Mouse (Mus musculus): ENCODE results near the gene Ttc36. TPM values are rescaled to one million over a fixed set of nuclear protein-coding genes. Genes with fewer than 3 reads are reported as not detected.

Gene Ttc36
- not detected in 2 replicates for polyA plus RNA-seq (2016; fragmentation: Nextera tagmentation; extraction: Ambion mirVana)

- no peaks in the 10 kb centered on the region for H3K9me3 ChIP-seq
- peaks cover 35% of the 10 kb centered on the region for H3K36me3 ChIP-seq (replicated peaks)
- 74% methylated on average over 4 of the region's 4 CpGs for WGBS
- peaks cover 27% of the 10 kb centered on the region for H3K4me1 ChIP-seq
- no peak for DNase-seq (ENCODE audit: extremely low spot score, low spot score)
- no peak within 1 kb of the TSS for H3K4me3 ChIP-seq
- no peak within 1 kb of the TSS for H3K27ac ChIP-seq
- H3K27me3 ChIP-seq (ENCODE audit: poor library complexity, severe bottlenecking) = peaks cover 42% of the 10 kb centered on the region
Observed at GRCm38 (mm10) chr9:44802808-44803450, at the start of gene Ttc36. TSS of gene Ttc36 (minus strand) at chr9:44803072.

- peaks cover 97% of the 10 kb centered on the region for H3K36me3 ChIP-seq (replicated peaks)
- 90% methylated on average over 6 of the region's 6 CpGs for WGBS
- H3K27ac ChIP-seq = no peak overlapping the region
- H3K4me3 ChIP-seq = no peak overlapping the region
- no peaks in the 10 kb centered on the region for H3K27me3 ChIP-seq (ENCODE audit: poor library complexity, severe bottlenecking)
- no peaks in the 10 kb centered on the region for H3K9me3 ChIP-seq
- DNase-seq (ENCODE audit: extremely low spot score, low spot score) = no peak
- H3K4me1 ChIP-seq = no peaks in the 10 kb centered on the region
Observed at GRCm38 (mm10) chr9:44847446-44847845, 44.6 kb upstream of the Ttc36 start.

- peaks cover 97% of the 10 kb centered on the region for H3K36me3 ChIP-seq (replicated peaks)
Observed at GRCm38 (mm10) chr9:44841241-44841640, 38.4 kb upstream of the Ttc36 start.

GRCm38 (mm10) chr9:44836439-44836838 lies 33.6 kb upstream of the Ttc36 start:
- Histone ChIP-seq H3K27ac (no peak overlapping the region), H3K27me3 (ENCODE audit: poor library complexity, severe bottlenecking) (no peaks in the 10 kb centered on the region), H3K9me3 (no peaks in the 10 kb centered on the region), H3K4me3 (no peak overlapping the region), H3K4me1 (no peaks in the 10 kb centered on the region), H3K36me3 (replicated peaks) (peaks cover 97% of the 10 kb centered on the region)
- WGBS = 58% methylated on average over 7 of the region's 7 CpGs
- peak; percentile 68 for DNase-seq (ENCODE audit: extremely low spot score, low spot score)

More at GRCm38 (mm10) chr9:44841241-44841640, 38.4 kb upstream of the Ttc36 start:
- Histone ChIP-seq H3K27ac (no peak overlapping the region), H3K9me3 (no peaks in the 10 kb centered on the region), H3K27me3 (ENCODE audit: poor library complexity, severe bottlenecking) (no peaks in the 10 kb centered on the region), H3K4me3 (no peak overlapping the region), H3K4me1 (no peaks in the 10 kb centered on the region)
- no peak for DNase-seq (ENCODE audit: extremely low spot score, low spot score)
- WGBS = 94% methylated on average over 10 of the region's 10 CpGs

GRCm38 (mm10) chr9:44832356-44832755 lies 29.5 kb upstream of the Ttc36 start:
- peaks cover 97% of the 10 kb centered on the region for H3K36me3 ChIP-seq (replicated peaks)
- WGBS = 96% methylated on average over 4 of the region's 4 CpGs

GRCm38 (mm10) chr9:44830506-44830905 lies 27.6 kb upstream of the Ttc36 start:
- WGBS = 88% methylated on average over 2 of the region's 2 CpGs
- H3K27ac ChIP-seq = no peak overlapping the region
- no peaks in the 10 kb centered on the region for H3K4me1 ChIP-seq
- H3K9me3 ChIP-seq = no peaks in the 10 kb centered on the region
- DNase-seq (ENCODE audit: extremely low spot score, low spot score) = no peak
- no peak overlapping the region for H3K4me3 ChIP-seq
- H3K36me3 ChIP-seq (replicated peaks) = peaks cover 99% of the 10 kb centered on the region
- no peaks in the 10 kb centered on the region for H3K27me3 ChIP-seq (ENCODE audit: poor library complexity, severe bottlenecking)

More at GRCm38 (mm10) chr9:44832356-44832755, 29.5 kb upstream of the Ttc36 start:
- Histone ChIP-seq H3K27ac (no peak overlapping the region), H3K4me1 (no peaks in the 10 kb centered on the region), H3K27me3 (ENCODE audit: poor library complexity, severe bottlenecking) (no peaks in the 10 kb centered on the region), H3K9me3 (no peaks in the 10 kb centered on the region), H3K4me3 (no peak overlapping the region)
- DNase-seq (ENCODE audit: extremely low spot score, low spot score) = no peak

- Histone ChIP-seq H3K36me3 (replicated peaks) (peaks cover 99% of the 10 kb centered on the region), H3K9me3 (no peaks in the 10 kb centered on the region), H3K4me1 (no peaks in the 10 kb centered on the region), H3K27ac (no peak overlapping the region), H3K4me3 (no peak overlapping the region), H3K27me3 (ENCODE audit: poor library complexity, severe bottlenecking) (no peaks in the 10 kb centered on the region)
- DNase-seq (ENCODE audit: extremely low spot score, low spot score) = no peak
- 97% methylated on average over 11 of the region's 11 CpGs for WGBS
Observed at GRCm38 (mm10) chr9:44828944-44829343, 26.1 kb upstream of the Ttc36 start.

- no peaks in the 10 kb centered on the region for H3K4me1 ChIP-seq
- H3K36me3 ChIP-seq (replicated peaks) = peaks cover 99% of the 10 kb centered on the region
- H3K27me3 ChIP-seq (ENCODE audit: poor library complexity, severe bottlenecking) = no peaks in the 10 kb centered on the region
- DNase-seq (ENCODE audit: extremely low spot score, low spot score) = no peak
- H3K9me3 ChIP-seq = no peaks in the 10 kb centered on the region
- H3K4me3 ChIP-seq = no peak overlapping the region
- 83% methylated on average over 7 of the region's 7 CpGs for WGBS
- H3K27ac ChIP-seq = no peak overlapping the region
Observed at GRCm38 (mm10) chr9:44826660-44827059, 23.8 kb upstream of the Ttc36 start.

- no peaks in the 10 kb centered on the region for H3K4me1 ChIP-seq
- H3K4me3 ChIP-seq = no peak overlapping the region
- no peaks in the 10 kb centered on the region for H3K27me3 ChIP-seq (ENCODE audit: poor library complexity, severe bottlenecking)
- no peak for DNase-seq (ENCODE audit: extremely low spot score, low spot score)
- no peak overlapping the region for H3K27ac ChIP-seq
- 93% methylated on average over 15 of the region's 15 CpGs for WGBS
- H3K36me3 ChIP-seq (replicated peaks) = peaks cover 100% of the 10 kb centered on the region
- H3K9me3 ChIP-seq = no peaks in the 10 kb centered on the region
Observed at GRCm38 (mm10) chr9:44819920-44820827, 17.3 kb upstream of the Ttc36 start.

GRCm38 (mm10) chr9:44817522-44817921 lies 14.7 kb upstream of the Ttc36 start:
- no peaks in the 10 kb centered on the region for H3K9me3 ChIP-seq
- peaks cover 100% of the 10 kb centered on the region for H3K36me3 ChIP-seq (replicated peaks)
- no peaks in the 10 kb centered on the region for H3K27me3 ChIP-seq (ENCODE audit: poor library complexity, severe bottlenecking)
- no peak for DNase-seq (ENCODE audit: extremely low spot score, low spot score)
- no peak overlapping the region for H3K4me3 ChIP-seq
- no peaks in the 10 kb centered on the region for H3K4me1 ChIP-seq
- no peak overlapping the region for H3K27ac ChIP-seq
- 89% methylated on average over 5 of the region's 5 CpGs for WGBS

- WGBS = 95% methylated on average over 8 of the region's 8 CpGs
- H3K4me3 ChIP-seq = no peak overlapping the region
- peaks cover 100% of the 10 kb centered on the region for H3K36me3 ChIP-seq (replicated peaks)
- no peak for DNase-seq (ENCODE audit: extremely low spot score, low spot score)
- no peaks in the 10 kb centered on the region for H3K27me3 ChIP-seq (ENCODE audit: poor library complexity, severe bottlenecking)
- H3K4me1 ChIP-seq = no peaks in the 10 kb centered on the region
- no peaks in the 10 kb centered on the region for H3K9me3 ChIP-seq
- no peak overlapping the region for H3K27ac ChIP-seq
Observed at GRCm38 (mm10) chr9:44814179-44814578, 11.3 kb upstream of the Ttc36 start.

- H3K36me3 ChIP-seq (replicated peaks) = peaks cover 100% of the 10 kb centered on the region
- no peak overlapping the region for H3K27ac ChIP-seq
- 93% methylated on average over 10 of the region's 10 CpGs for WGBS
- no peaks in the 10 kb centered on the region for H3K27me3 ChIP-seq (ENCODE audit: poor library complexity, severe bottlenecking)
- H3K4me1 ChIP-seq = no peaks in the 10 kb centered on the region
- H3K4me3 ChIP-seq = no peak overlapping the region
- H3K9me3 ChIP-seq = no peaks in the 10 kb centered on the region
- no peak for DNase-seq (ENCODE audit: extremely low spot score, low spot score)
Observed at GRCm38 (mm10) chr9:44810316-44810715, 7.4 kb upstream of the Ttc36 start.

GRCm38 (mm10) chr9:44807778-44808177 lies 4.9 kb upstream of the Ttc36 start:
- peaks cover 83% of the 10 kb centered on the region for H3K36me3 ChIP-seq (replicated peaks)
- WGBS = 96% methylated on average over 10 of the region's 10 CpGs
- no peaks in the 10 kb centered on the region for H3K4me1 ChIP-seq
- no peak overlapping the region for H3K4me3 ChIP-seq
- no peak overlapping the region for H3K27ac ChIP-seq
- no peaks in the 10 kb centered on the region for H3K9me3 ChIP-seq
- DNase-seq (ENCODE audit: extremely low spot score, low spot score) = no peak
- peaks cover 1% of the 10 kb centered on the region; the same call in 1 of the 2 replicates for H3K27me3 ChIP-seq (ENCODE audit: poor library complexity, severe bottlenecking)

All from forebrain, embryonic 10.5 days (tissue).